Mouse (Mus musculus) hindbrain, embryonic 10.5 days (tissue): ENCODE measurements around the gene Magix. TPM values are rescaled to one million over a fixed set of nuclear protein-coding genes. Genes with fewer than 3 reads are reported as not detected.

Source experiments
- DNase-seq: peaks from one replicate; pipeline ENCODE4 v3.0.0-alpha.2; 2017; ENCODE audit warnings: low spot score
- H3K27ac ChIP-seq: fragments of 300-500 bp; sonication (generic); 2 replicates; pipeline ENCODE4 v1.5.1; 2016; ENCODE audit warnings: mild to moderate bottlenecking, moderate library complexity
- H3K27me3 ChIP-seq: fragments of 300-500 bp; sonication (generic); 2 replicates; pipeline ENCODE4 v1.6.1; 2016; ENCODE audit warnings: mild to moderate bottlenecking; ENCODE audit not compliant: poor library complexity, insufficient read depth, severe bottlenecking
- H3K36me3 ChIP-seq: fragments of 300-500 bp; sonication (generic); 2 replicates; pipeline ENCODE4 v1.6.1; 2016; ENCODE audit warnings: mild to moderate bottlenecking, moderate library complexity
- H3K4me1 ChIP-seq: fragments of 300-500 bp; sonication (generic); replicated peaks from 2 replicates; pipeline ENCODE4 v1.6.1; 2016; ENCODE audit warnings: mild to moderate bottlenecking
- H3K4me3 ChIP-seq: fragments of 300-500 bp; sonication (generic); 2 replicates; pipeline ENCODE4 v1.5.1; 2016; ENCODE audit warnings: mild to moderate bottlenecking, moderate library complexity
- H3K9me3 ChIP-seq: fragments of 300-500 bp; sonication (generic); 2 replicates; pipeline ENCODE4 v1.6.1; 2016; ENCODE audit warnings: mild to moderate bottlenecking, moderate library complexity
- WGBS: fragments of 180-500 bp; shearing (Covaris S2); methylation state at CpG from one replicate; pipeline ENCODE4 v1.1.7; 2016; 5-methylcytosine and 5-hydroxymethylcytosine counted together
- polyA plus RNA-seq: library from polyadenylated mRNA; unstranded; fragments of >200 nt; fragmentation: Nextera tagmentation; extraction: Ambion mirVana; gene quantifications from 2 replicates; pipeline ENCODE4 v1.2.1, GENCODE M21; 2016

The Magix gene
- polyA plus RNA-seq, 1 experiment from 2014 or later = not detected

GRCm38 (mm10) chrX:7696954-7697381 lies 15.9 kb upstream of the Magix start, which contains the start of gene Gpkow:
Gene Gpkow, plus strand, starts transcription at chrX:7697131.
- 11% methylated on average over 33 of the region's 33 CpGs for WGBS
- peak; percentile 82 for DNase-seq
- peak within 1 kb of the TSS; percentile 64 for H3K4me3 ChIP-seq
- H3K4me1 ChIP-seq = no peaks in the 10 kb centered on the region; the same call in 1 of the 2 replicates
- no peaks in the 10 kb centered on the region for H3K9me3 ChIP-seq
- peaks cover 34% of the 10 kb centered on the region for H3K36me3 ChIP-seq
- H3K27me3 ChIP-seq = no peaks in the 10 kb centered on the region
- peak within 1 kb of the TSS; percentile 81 for H3K27ac ChIP-seq

DNA sequence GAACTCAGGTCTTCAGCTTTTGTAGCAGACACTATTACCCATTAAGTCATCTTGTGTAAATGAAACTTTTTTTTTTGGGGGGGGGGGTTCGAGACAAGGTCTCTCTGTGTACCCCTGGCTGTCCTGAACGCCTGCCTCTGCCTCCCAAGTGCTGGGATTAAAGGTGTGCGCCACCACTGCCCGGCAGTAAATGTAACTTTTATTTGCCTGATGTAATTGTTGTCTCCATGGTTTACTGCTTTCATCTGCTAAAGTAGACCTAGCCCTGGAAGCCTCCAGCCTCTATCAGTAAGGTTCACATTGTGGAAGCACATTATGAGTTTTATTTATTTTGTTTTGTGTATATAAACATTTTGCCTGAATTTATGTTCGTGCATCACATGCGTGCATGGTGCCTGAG lies 15.5 kb upstream of the Magix start:
- Histone ChIP-seq H3K9me3 (no peaks in the 10 kb centered on the region), H3K36me3 (peaks cover 29% of the 10 kb centered on the region), H3K27ac (no peak overlapping the region), H3K4me1 (no peaks in the 10 kb centered on the region; the same call in 1 of the 2 replicates), H3K4me3 (peak overlapping the region; percentile 64), H3K27me3 (no peaks in the 10 kb centered on the region)
- WGBS = 50% methylated on average over 6 of the region's 6 CpGs
- DNase-seq = no peak

DNA sequence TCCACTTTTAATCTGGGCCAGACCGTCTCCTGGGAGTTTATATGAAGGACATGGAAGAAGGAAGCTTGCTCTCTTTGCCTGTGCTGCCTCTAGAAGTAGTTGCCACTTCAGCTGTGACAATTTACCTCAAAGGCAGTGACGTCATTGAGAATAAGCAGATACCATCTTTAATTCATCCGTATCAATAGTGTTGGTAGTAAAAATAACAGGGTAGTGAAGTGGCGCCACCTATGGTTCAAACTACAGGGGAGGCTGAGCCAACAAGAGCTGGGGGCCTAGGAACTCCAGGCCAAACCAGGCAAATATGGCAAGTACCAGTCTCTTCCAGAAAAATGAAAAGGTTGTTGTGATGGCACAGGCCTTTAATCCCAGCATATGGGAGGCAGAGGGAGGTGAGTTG lies 11.8 kb upstream of the Magix start:
- Histone ChIP-seq H3K27ac (no peak overlapping the region), H3K27me3 (no peaks in the 10 kb centered on the region), H3K4me1 (no peaks in the 10 kb centered on the region), H3K36me3 (no peaks in the 10 kb centered on the region), H3K9me3 (no peaks in the 10 kb centered on the region), H3K4me3 (no peak overlapping the region)
- WGBS = 36% methylated on average over 4 of the region's 4 CpGs
- peak; percentile 7 for DNase-seq

DNA sequence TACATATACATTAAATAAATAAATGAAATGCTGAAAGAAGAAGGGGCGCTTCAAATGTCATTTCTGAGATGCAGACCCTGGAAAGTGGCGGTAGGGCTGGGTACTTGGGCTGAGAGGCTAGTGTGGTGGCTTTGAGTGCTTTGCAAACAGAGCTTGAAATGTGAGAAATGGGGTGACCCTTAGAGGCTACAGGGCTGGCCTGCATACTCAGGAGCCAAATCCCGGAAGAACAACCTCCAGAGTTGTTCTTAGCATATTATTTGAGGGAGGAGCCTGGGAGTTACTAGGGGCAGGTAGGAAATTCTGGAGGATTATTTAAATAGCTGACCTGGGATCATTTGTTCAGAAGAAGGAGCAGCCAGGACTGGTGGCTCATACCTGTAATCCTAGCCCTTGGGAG lies 9.4 kb upstream of the Magix start:
- Histone ChIP-seq H3K36me3 (no peaks in the 10 kb centered on the region), H3K4me1 (no peaks in the 10 kb centered on the region), H3K27ac (no peak overlapping the region), H3K4me3 (no peak overlapping the region), H3K27me3 (no peaks in the 10 kb centered on the region), H3K9me3 (no peaks in the 10 kb centered on the region)
- WGBS = 68% methylated on average over 3 of the region's 3 CpGs
- DNase-seq = no peak

DNA sequence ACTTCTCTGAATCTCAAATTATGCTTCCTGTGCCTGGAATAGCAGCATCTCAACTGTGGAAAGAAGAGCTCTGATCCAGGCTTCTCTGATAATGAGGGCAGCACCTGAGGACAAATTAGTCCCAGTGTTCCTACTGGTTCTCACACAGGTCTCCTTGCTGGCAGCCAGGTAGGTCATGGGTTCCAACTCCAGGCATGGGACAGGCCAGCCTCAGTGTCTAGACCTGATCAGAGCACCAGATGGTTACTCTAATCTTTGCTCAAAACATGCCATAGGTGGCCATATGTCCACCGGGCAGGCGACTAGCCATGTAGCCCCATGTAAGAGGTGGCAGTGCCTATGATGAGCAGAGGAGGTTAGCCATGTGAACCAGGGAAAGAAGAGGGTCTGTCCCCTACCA lies 7.3 kb upstream of the Magix start:
- Histone ChIP-seq H3K36me3 (no peaks in the 10 kb centered on the region), H3K27me3 (no peaks in the 10 kb centered on the region), H3K4me1 (no peaks in the 10 kb centered on the region), H3K4me3 (no peak overlapping the region), H3K27ac (no peak overlapping the region), H3K9me3 (no peaks in the 10 kb centered on the region)
- WGBS = 93% methylated on average over 2 of the region's 2 CpGs
- no peak for DNase-seq

- Histone ChIP-seq H3K27me3 (no peaks in the 10 kb centered on the region; the same call in 1 of the 2 replicates), H3K4me3 (peak overlapping the region; percentile 42), H3K36me3 (no peaks in the 10 kb centered on the region), H3K4me1 (no peaks in the 10 kb centered on the region), H3K9me3 (no peaks in the 10 kb centered on the region), H3K27ac (no peak overlapping the region)
- no peak for DNase-seq
- WGBS = 20% methylated on average over 12 of the region's 12 CpGs
These were observed 1.0 kb downstream of the Magix start for GRCm38 (mm10) chrX:7680057-7680412.

DNA sequence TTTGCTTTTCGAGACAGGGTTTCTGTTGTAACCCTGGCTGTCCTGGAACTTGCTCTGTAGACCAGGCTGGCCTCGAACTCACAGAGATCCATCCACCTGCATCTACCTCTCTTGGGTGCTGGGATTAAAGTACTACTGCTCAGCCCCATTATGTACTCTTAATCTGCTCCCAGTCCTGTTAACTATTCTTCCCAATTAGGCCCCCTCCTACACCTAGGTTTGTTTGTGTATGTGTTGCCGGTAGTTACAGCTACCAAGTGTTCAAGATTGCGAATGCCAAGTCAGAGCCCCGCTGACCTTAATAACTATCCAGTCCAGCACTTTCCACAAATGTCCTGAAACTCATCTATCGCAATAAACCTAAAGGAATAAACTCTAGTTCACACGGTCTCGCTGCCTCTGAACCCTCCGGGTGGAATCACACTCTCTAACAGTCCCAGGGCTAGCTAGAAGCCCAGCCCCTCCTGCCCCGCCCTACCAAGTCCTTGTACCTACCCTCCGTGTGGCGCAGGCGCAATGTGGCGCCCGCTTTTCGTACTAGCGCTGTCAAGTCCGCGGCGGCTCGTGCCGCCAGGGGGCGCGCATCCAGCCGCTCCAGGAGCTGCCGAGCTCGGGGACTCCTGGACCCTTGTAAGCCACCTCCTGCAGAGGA lies 1.5 kb downstream of the Magix start:
- Histone ChIP-seq H3K27ac (no peak overlapping the region), H3K4me3 (peak overlapping the region; percentile 42), H3K4me1 (0 out of 2 replicates have a peak, but pooled peaks cover 3% of the 10 kb centered on the region), H3K36me3 (no peaks in the 10 kb centered on the region), H3K27me3 (no peaks in the 10 kb centered on the region; the same call in 1 of the 2 replicates), H3K9me3 (no peaks in the 10 kb centered on the region)
- WGBS = 17% methylated on average over 27 of the region's 27 CpGs
- DNase-seq = peak; percentile 91

DNA sequence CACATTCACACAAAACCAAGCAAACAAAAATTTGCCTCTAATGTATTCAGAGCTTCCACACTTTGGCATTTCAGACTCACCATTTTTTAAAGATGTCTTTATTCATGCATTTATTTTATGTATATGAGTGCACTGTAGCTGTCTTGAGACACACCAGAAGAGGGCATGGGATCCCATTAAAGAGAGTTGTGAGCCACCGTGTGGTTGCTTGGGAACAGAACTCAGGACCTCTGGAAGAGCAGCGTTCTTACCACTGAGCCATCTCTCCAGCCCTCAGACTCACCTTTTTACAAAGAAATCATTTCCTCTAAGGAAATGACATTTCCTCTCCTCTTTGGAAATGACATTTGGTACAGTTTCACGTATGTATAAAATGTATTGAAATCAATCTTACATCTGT lies 2.1 kb downstream of the Magix start:
- 44% methylated on average over 3 of the region's 3 CpGs for WGBS
- Histone ChIP-seq H3K4me3 (no peak overlapping the region), H3K27ac (no peak overlapping the region)

DNA sequence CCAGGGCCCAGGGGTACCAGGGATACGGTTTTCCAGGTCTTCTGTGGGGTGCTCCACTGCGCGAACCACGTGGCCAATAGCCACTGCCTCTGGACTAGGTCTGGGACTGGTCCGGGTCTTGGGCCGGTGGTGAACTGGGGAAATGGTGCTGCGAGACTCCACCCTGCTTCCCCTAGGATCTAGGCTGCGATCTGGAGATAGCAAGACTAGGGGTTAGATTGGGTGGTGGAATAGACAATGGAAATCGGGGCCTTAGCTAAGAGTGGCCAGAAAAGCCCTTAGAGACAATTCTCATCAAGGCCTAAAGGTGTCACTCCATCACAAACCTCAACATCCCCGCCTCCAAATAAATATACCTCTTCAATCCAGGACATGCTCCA lies 6.1 kb downstream of the Magix start:
- peaks cover 14% of the 10 kb centered on the region for H3K27me3 ChIP-seq
- H3K4me3 ChIP-seq = peak overlapping the region; percentile 34
- peak; percentile 6 for DNase-seq
- 0 out of 2 replicates have a peak overlapping the region, but pooled peaks have one; percentile 40 for H3K27ac ChIP-seq
- 0 out of 2 replicates have a peak, but pooled peaks cover 11% of the 10 kb centered on the region for H3K4me1 ChIP-seq
- H3K36me3 ChIP-seq = no peaks in the 10 kb centered on the region
- H3K9me3 ChIP-seq = 0 out of 2 replicates have a peak, but pooled peaks cover 4% of the 10 kb centered on the region
- 34% methylated on average over 10 of the region's 10 CpGs for WGBS

More for the DNA sequence above, 2.1 kb downstream of the Magix start:
- 0 out of 2 replicates have a peak, but pooled peaks cover 4% of the 10 kb centered on the region for H3K4me1 ChIP-seq
- peaks cover 4% of the 10 kb centered on the region; the same call in 1 of the 2 replicates for H3K27me3 ChIP-seq
- H3K36me3 ChIP-seq = no peaks in the 10 kb centered on the region
- no peak for DNase-seq
- no peaks in the 10 kb centered on the region for H3K9me3 ChIP-seq

DNA sequence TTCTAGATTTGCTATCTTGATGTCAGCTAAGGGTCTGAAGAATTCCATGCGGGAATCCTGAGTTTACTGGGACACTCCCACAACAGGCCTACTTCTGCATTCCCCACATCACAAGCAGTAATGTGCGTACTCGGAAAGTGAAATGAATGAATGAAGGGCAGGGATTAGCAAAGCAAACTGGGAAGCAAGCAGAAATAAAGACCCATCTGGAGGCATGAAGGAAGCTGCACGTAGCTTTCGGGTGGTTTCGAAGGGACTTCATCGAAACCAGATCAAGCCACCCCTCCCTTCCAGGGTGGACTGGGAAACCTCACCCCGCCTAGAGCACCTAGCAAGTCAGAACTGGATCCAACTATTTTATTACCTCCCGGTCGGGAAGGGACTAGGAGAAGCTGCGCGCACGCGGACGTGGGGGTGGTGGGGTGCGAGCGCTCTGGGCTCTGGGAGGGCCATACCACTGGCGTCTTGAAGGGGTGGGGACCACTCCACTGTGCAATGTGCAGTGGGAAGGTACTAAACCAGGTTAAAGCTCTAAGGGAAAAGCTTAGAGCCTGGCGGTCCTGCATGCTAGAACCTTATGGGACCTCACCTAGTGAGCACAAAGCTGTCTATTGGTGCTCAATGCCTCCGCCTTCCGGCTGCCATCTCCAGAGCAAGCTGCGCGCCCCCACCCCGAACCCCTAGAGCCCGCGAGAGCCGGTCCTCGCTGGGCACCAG lies 6.6 kb downstream of the Magix start:
- DNase-seq = no peak
- H3K27ac ChIP-seq = 0 out of 2 replicates have a peak overlapping the region, but pooled peaks have one; percentile 40
- H3K4me3 ChIP-seq = peak overlapping the region; percentile 34
- WGBS = 39% methylated on average over 28 of the region's 28 CpGs
- no peaks in the 10 kb centered on the region for H3K36me3 ChIP-seq
- H3K27me3 ChIP-seq = peaks cover 14% of the 10 kb centered on the region
- H3K9me3 ChIP-seq = 0 out of 2 replicates have a peak, but pooled peaks cover 4% of the 10 kb centered on the region
- H3K4me1 ChIP-seq = 0 out of 2 replicates have a peak, but pooled peaks cover 11% of the 10 kb centered on the region

DNA sequence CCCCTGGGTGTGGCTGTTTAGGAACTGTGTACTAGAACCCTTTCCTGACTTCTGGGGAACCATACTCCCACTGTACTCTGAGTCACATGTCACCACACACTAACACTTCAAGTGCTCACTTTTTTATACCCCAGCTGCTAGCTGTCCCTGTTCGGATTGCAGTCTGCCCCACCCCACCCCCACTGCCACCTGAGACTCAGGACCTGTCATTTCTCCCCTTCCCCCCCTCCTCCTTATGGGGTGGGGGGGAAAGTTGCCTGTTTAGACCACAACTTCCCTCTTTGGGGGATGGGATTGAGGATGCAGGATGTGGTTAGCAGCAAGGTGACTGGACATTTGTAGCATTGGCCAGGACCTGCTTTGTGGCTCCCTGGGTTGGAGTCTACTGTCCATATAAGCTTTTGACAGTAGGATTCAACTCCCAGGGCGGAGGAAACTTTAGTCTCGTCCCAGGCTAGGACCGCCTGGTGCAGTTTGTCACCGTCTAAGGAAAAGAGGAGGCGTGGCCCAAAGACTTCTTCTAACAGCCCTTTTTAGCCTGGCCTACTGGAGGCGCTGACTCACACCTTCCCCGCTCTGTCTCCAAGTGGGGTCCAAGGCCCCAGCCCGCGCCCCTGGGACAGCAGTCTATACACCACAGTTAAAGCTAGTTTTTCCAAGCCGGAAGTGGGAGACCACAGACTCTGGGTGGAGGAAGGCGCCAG lies 7.3 kb downstream of the Magix start:
- Histone ChIP-seq H3K27ac (no peak overlapping the region), H3K4me1 (0 out of 2 replicates have a peak, but pooled peaks cover 11% of the 10 kb centered on the region), H3K36me3 (peaks cover 3% of the 10 kb centered on the region; the same call in 1 of the 2 replicates), H3K4me3 (peak overlapping the region; percentile 34; the same call in 1 of the 2 replicates), H3K9me3 (0 out of 2 replicates have a peak, but pooled peaks cover 4% of the 10 kb centered on the region), H3K27me3 (peaks cover 14% of the 10 kb centered on the region)
- DNase-seq = no peak
- WGBS = 38% methylated on average over 12 of the region's 12 CpGs

DNA sequence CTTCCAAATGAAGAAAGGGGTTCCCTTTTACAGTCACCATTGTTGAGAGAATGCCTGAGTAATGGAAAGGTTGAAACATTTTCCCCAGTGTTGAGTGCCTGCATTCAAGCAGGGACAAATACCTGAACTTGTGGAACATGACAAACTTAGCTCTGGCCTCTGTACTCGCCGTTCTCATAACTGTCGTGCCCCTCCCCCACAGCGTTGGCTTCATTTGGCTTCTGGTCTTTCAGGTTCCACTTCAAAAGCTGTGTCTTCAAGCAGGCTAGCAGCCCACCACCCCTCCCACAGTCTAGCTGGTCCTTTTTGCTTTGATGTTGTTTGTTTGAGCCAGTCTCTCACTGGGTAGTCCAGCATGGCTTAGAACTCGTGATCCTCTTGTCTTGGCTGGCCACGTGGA lies 8.3 kb downstream of the Magix start:
- H3K9me3 ChIP-seq = 0 out of 2 replicates have a peak, but pooled peaks cover 4% of the 10 kb centered on the region

More for the DNA sequence above, 8.3 kb downstream of the Magix start:
- 55% methylated on average over 6 of the region's 6 CpGs for WGBS
- no peak for DNase-seq
- H3K4me3 ChIP-seq = no peak overlapping the region
- H3K27me3 ChIP-seq = peaks cover 14% of the 10 kb centered on the region
- 0 out of 2 replicates have a peak, but pooled peaks cover 11% of the 10 kb centered on the region for H3K4me1 ChIP-seq
- H3K27ac ChIP-seq = no peak overlapping the region
- H3K36me3 ChIP-seq = peaks cover 5% of the 10 kb centered on the region; the same call in 1 of the 2 replicates
